ENCODE assay signal across 24 mouse cellular contexts in the genomic region with DNA sequence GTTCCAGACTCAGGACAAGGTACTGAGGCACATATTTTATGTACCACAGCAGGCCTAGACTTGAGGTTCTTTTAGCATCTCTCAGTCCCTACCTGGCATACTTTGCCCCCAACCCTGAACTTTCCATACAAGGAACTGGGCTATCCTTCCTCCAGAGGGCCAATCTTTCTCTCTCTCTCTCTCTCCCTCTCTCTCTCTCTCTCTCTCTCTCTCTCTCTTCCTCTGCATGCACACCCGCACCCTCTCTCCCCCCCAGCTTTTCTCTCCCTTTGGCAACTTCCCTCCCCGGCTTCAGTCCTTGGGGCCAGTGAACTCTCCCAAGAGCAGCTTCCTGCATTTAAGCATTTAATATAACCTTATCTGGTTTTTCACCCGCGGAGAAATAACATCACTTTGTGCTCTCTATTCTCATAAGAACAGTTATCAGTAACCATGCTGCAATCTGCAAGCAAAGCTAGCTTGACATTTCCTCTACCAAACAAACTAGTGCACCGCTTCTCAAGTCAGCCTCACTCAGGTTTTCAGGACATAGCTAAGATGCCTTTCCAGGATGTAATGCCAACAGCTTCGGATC. TPM values are rescaled to one million over a fixed set of nuclear protein-coding genes. Genes with fewer than 3 reads are reported as not detected.
DNase-seq lines count a peak whose midpoint lies in the region; ATAC-seq and TF ChIP-seq lines count a peak whose summit lies in the region.
"Had no signal": no experiment of that assay in that cellular context is flagged by ENCODE, and none has a peak within 500 bp of the region (broad histone marks: within the 10 kb centered on the region; RNA-seq: fewer than 3 reads in every experiment).

No protein-coding gene starts in this region.

- DNase-seq in heart, adult 11 months = peak; percentile 87
- no peak for DNase-seq in heart, adult 9 months (ENCODE audit: low spot score in 2 of 2)
- no peak for DNase-seq in heart, postnatal 25 days (ENCODE audit: low spot score)
- peak; percentile 76 for DNase-seq in MEL (ENCODE audit: low read depth, low spot score)
- DNase-seq in liver, postnatal 0 days = no peak
- no peak for DNase-seq in forebrain, postnatal 0 days
- DNase-seq: cerebellum, adult 11 months; cerebellum, adult 9-11 months; gastrocnemius, postnatal 14 days; kidney, adult 2 months; thymus, adult 2 months; thymus, postnatal 4 days had no signal

- 25% methylated on average over 6 of the region's 6 CpGs for WGBS in heart, embryonic 15.5 days
- 44% methylated on average over 6 of the region's 6 CpGs for WGBS in liver, postnatal 0 days (ENCODE audit: insufficient replicate concordance)
- WGBS in forebrain, postnatal 0 days = 79% methylated on average over 6 of the region's 6 CpGs

- no peak for TF ChIP-seq POLR2A in MEL (IDR thresholded peaks at IDR 0.05; ENCODE audit: control insufficient read depth in 1 of 2, insufficient read depth in 1 of 2, low read depth in 1 of 2, low read length in 2 of 2, poor library complexity in 1 of 2)

- H3K9ac ChIP-seq in heart, embryonic 15.5 days = no peak overlapping the region
- peak overlapping the region; percentile 14; the same call in 1 of the 2 replicates for H3K9ac ChIP-seq in MEL (ENCODE audit: control insufficient read depth, low read depth, low read length, poor library complexity, severe bottlenecking)
- H3K9ac ChIP-seq in liver, postnatal 0 days (replicated peaks) = no peak overlapping the region
- H3K9ac ChIP-seq in forebrain, postnatal 0 days = no peak overlapping the region
- H3K9ac ChIP-seq: embryonic facial prominence, embryonic 15.5 days; forebrain, embryonic 15.5 days; hindbrain, embryonic 15.5 days; limb, embryonic 15.5 days; midbrain, embryonic 13.5 days had no signal

- peak; percentile 37 to 63; a peak in 3 of 4 replicates for TF ChIP-seq EP300 in MEL (IDR thresholded peaks at IDR 0.05; ENCODE audit: low read depth in 1 of 2, low read length in 2 of 2)
- no peak for TF ChIP-seq EP300 in liver, postnatal 0 days (IDR thresholded peaks at IDR 0.05; ENCODE audit: low read depth)

- H3K79me2 ChIP-seq in MEL (ENCODE audit: control insufficient read depth, insufficient read depth, low read length, poor library complexity) = no peaks in the 10 kb centered on the region

- H3K9me3 ChIP-seq in heart, embryonic 15.5 days (replicated peaks) = no peaks in the 10 kb centered on the region
- no peaks in the 10 kb centered on the region for H3K9me3 ChIP-seq in MEL (replicated peaks; ENCODE audit: insufficient read depth, low read length)
- H3K9me3 ChIP-seq in liver, postnatal 0 days (ENCODE audit: low read length) = no peaks in the 10 kb centered on the region
- no peaks in the 10 kb centered on the region for H3K9me3 ChIP-seq in forebrain, postnatal 0 days (ENCODE audit: low read length)
- H3K9me3 ChIP-seq: embryonic facial prominence, embryonic 15.5 days; forebrain, embryonic 15.5 days; hindbrain, embryonic 15.5 days; limb, embryonic 15.5 days; megakaryocyte, embryonic 14.5 days; midbrain, embryonic 13.5 days had no signal

- no peaks in the 10 kb centered on the region for H3K36me3 ChIP-seq in heart, embryonic 15.5 days
- H3K36me3 ChIP-seq in MEL (ENCODE audit: control insufficient read depth in 1 of 2, insufficient read depth in 2 of 2, low read length in 2 of 2) = peaks cover 0 to 25% of the 10 kb centered on the region in 2 experiments; a peak in 2 of 4 replicates
- no peaks in the 10 kb centered on the region for H3K36me3 ChIP-seq in liver, postnatal 0 days (replicated peaks; ENCODE audit: insufficient read depth, low read length)
- no peaks in the 10 kb centered on the region for H3K36me3 ChIP-seq in forebrain, postnatal 0 days (ENCODE audit: insufficient read depth)
- H3K36me3 ChIP-seq: embryonic facial prominence, embryonic 15.5 days; forebrain, embryonic 15.5 days; hindbrain, embryonic 15.5 days; limb, embryonic 15.5 days; midbrain, embryonic 13.5 days had no signal

- intact Hi-C loops in heart, postnatal 25 days (cut with DNase I) = no loop called here

- TF ChIP-seq RAD21 in MEL (IDR thresholded peaks at IDR 0.05; ENCODE audit: low read depth, low read length) = no peak

- peaks cover 22% of the 10 kb centered on the region for H3K4me1 ChIP-seq in heart, embryonic 15.5 days (replicated peaks)
- H3K4me1 ChIP-seq in MEL (ENCODE audit: control insufficient read depth in 1 of 2, insufficient read depth in 2 of 2, low read length in 2 of 2) = peaks cover 17 to 30% of the 10 kb centered on the region in 2 experiments
- H3K4me1 ChIP-seq in liver, postnatal 0 days (ENCODE audit: insufficient read depth) = peaks cover 29% of the 10 kb centered on the region
- no peaks in the 10 kb centered on the region for H3K4me1 ChIP-seq in forebrain, postnatal 0 days (ENCODE audit: insufficient read depth)
- H3K4me1 ChIP-seq: forebrain, embryonic 15.5 days; hindbrain, embryonic 15.5 days; midbrain, embryonic 13.5 days had no signal

- H3K4me2 ChIP-seq in heart, embryonic 15.5 days = peak overlapping the region; percentile 20; the same call in 1 of the 2 replicates
- H3K4me2 ChIP-seq in liver, postnatal 0 days (ENCODE audit: low read depth, low read length) = no peak overlapping the region
- H3K4me2 ChIP-seq in forebrain, postnatal 0 days (ENCODE audit: low read depth) = no peak overlapping the region
- H3K4me2 ChIP-seq: embryonic facial prominence, embryonic 15.5 days; forebrain, embryonic 15.5 days; hindbrain, embryonic 15.5 days; limb, embryonic 15.5 days; midbrain, embryonic 13.5 days had no signal

- ATAC-seq in heart, embryonic 15.5 days (replicated peaks; ENCODE audit: insufficient number of reproducible peaks, insufficient read depth, low FRiP score, low read depth) = no peak
- ATAC-seq in liver, postnatal 0 days = no peak
- no peak for ATAC-seq in forebrain, postnatal 0 days
- ATAC-seq: CD4-positive, CD25-positive, alpha-beta regulatory T cell, adult 4 months; forebrain, embryonic 15.5 days; midbrain, embryonic 13.5 days; Patski had no signal

- peak overlapping the region; percentile 45; the same call in 1 of the 2 replicates for H3K27ac ChIP-seq in heart, embryonic 15.5 days
- peak overlapping the region; percentile 53 for H3K27ac ChIP-seq in MEL (ENCODE audit: control insufficient read depth, low read depth, low read length)
- 0 out of 2 replicates have a peak overlapping the region, but pooled peaks have one; percentile 3 for H3K27ac ChIP-seq in liver, postnatal 0 days (ENCODE audit: low read depth)
- H3K27ac ChIP-seq in forebrain, postnatal 0 days (ENCODE audit: low read depth, low read length) = no peak overlapping the region
- H3K27ac ChIP-seq: embryonic facial prominence, embryonic 15.5 days; forebrain, embryonic 15.5 days; hindbrain, embryonic 15.5 days; kidney, postnatal 0 days; left cerebral cortex, adult 2 months; limb, embryonic 15.5 days; midbrain, embryonic 13.5 days; stomach, postnatal 0 days had no signal

- TF ChIP-seq CTCF in MEL (IDR thresholded peaks at IDR 0.05 in 2 of 3, conservative IDR thresholded peaks at IDR 0.05 in 1 of 3; ENCODE audit: control insufficient read depth in 1 of 3, insufficient read depth in 1 of 3, low read depth in 2 of 3, low read length in 3 of 3, poor library complexity in 1 of 3, severe bottlenecking in 1 of 3) = no peak
- TF ChIP-seq CTCF in liver, postnatal 0 days (IDR thresholded peaks at IDR 0.05; ENCODE audit: low read depth) = no peak
- no peak for TF ChIP-seq CTCF in forebrain, postnatal 0 days (IDR thresholded peaks at IDR 0.05; ENCODE audit: low read depth)

- H3K27me3 ChIP-seq in heart, embryonic 15.5 days = no peaks in the 10 kb centered on the region
- H3K27me3 ChIP-seq in MEL (ENCODE audit: control insufficient read depth in 1 of 2, insufficient read depth in 2 of 2, low read length in 2 of 2) = no peaks in the 10 kb centered on the region
- H3K27me3 ChIP-seq in liver, postnatal 0 days (ENCODE audit: insufficient read depth, low read length) = no peaks in the 10 kb centered on the region
- no peaks in the 10 kb centered on the region for H3K27me3 ChIP-seq in forebrain, postnatal 0 days (ENCODE audit: insufficient read depth, low read length)
- H3K27me3 ChIP-seq: embryonic facial prominence, embryonic 15.5 days; forebrain, embryonic 15.5 days; hindbrain, embryonic 15.5 days; limb, embryonic 15.5 days; midbrain, embryonic 13.5 days; Patski had no signal

- no peak overlapping the region for H3K4me3 ChIP-seq in heart, embryonic 15.5 days
- no peak overlapping the region for H3K4me3 ChIP-seq in MEL (ENCODE audit: control insufficient read depth in 1 of 2, insufficient read depth in 1 of 2, low read depth in 2 of 2, low read length in 2 of 2)
- no peak overlapping the region for H3K4me3 ChIP-seq in liver, postnatal 0 days (ENCODE audit: low read depth, low read length)
- H3K4me3 ChIP-seq in forebrain, postnatal 0 days (ENCODE audit: low read depth, low read length) = no peak overlapping the region
- H3K4me3 ChIP-seq: embryonic facial prominence, embryonic 15.5 days; forebrain, embryonic 15.5 days; hindbrain, embryonic 15.5 days; left cerebral cortex, adult 2 months; limb, embryonic 15.5 days; megakaryocyte, embryonic 14.5 days; midbrain, embryonic 13.5 days had no signal

TF ChIP-seq in MEL, 35 proteins besides CTCF, POLR2A, EP300 and RAD21 (continues in another document):
- TF ChIP-seq ZNF384 (IDR thresholded peaks at IDR 0.05; ENCODE audit: low read depth, low read length) (no peak), MXI1 (IDR thresholded peaks at IDR 0.05; ENCODE audit: low read depth, low read length) (peak; percentile 64; the same call in 1 of the 2 replicates), ZKSCAN1 (IDR thresholded peaks at IDR 0.05; ENCODE audit: low read depth, low read length) (no peak), MAX (IDR thresholded peaks at IDR 0.05; ENCODE audit: low read length) (no peak), ETS1 (IDR thresholded peaks at IDR 0.05; ENCODE audit: low read depth, low read length) (peak; percentile 58; the same call in 1 of the 2 replicates), RCOR1 (IDR thresholded peaks at IDR 0.05; ENCODE audit: low read depth, low read length) (peak; percentile 86), MAFK (IDR thresholded peaks at IDR 0.05; ENCODE audit: borderline replicate concordance, low read depth, low read length) (no peak), GATA1 (IDR thresholded peaks at IDR 0.05; ENCODE audit: low read depth, low read length) (peak; percentile 83), USF1 (IDR thresholded peaks at IDR 0.05; ENCODE audit: low read depth, low read length) (no peak), SIN3A (IDR thresholded peaks at IDR 0.05; ENCODE audit: low read length) (peak; percentile 51; the same call in 1 of the 2 replicates)

RNA-seq across cellular contexts. Expression of gene Eif4g2, which starts 53.3 kb away (rescaled TPM):
- 528 and 555 TPM in 2 replicates for polyA plus RNA-seq in heart, embryonic 15.5 days (2015; fragmentation: Nextera tagmentation; extraction: Ambion mirVana)
- total RNA-seq in heart, postnatal 25 days (2021) = 1,000 to 10,000 TPM in 1 of 2 experiments, 100 to 1,000 TPM in 1; 975 to 1,085 TPM
- total RNA-seq in MEL (2012; rRNA removed) = 332 and 344 TPM in 2 replicates
- 100 to 1,000 TPM; 935 to 958 TPM for polyA plus RNA-seq in MEL (2012; ENCODE audit: insufficient read depth in 1 of 2, insufficient read length in 2 of 2, low read depth in 1 of 2, low replicate concordance in 2 of 2, missing spikeins in 1 of 2)
- polyA plus RNA-seq in liver, postnatal 0 days (2015; fragmentation: Nextera tagmentation; extraction: Ambion mirVana) = 182 and 200 TPM in 2 replicates
- total RNA-seq in forebrain, postnatal 0 days (2014; rRNA removed) = 576 and 580 TPM in 2 replicates
- 912 and 916 TPM in 2 replicates for polyA plus RNA-seq in forebrain, postnatal 0 days (2015; fragmentation: Nextera tagmentation; extraction: Ambion mirVana)

Comparison
In these comparisons a context has a peak if more than half of its experiments do, and no peak if none do; other contexts are left out.
1. DNase-seq: peak in heart, adult 11 months (single experiment) and MEL (single experiment); none in heart, adult 9 months (0 of 2), heart, postnatal 25 days (single experiment), liver, postnatal 0 days (single experiment) and forebrain, postnatal 0 days (single experiment).